Mouse (Mus musculus) liver, embryonic 11.5 days (tissue): ENCODE data around the gene Rps3a1. TPM values are rescaled to one million over a fixed set of nuclear protein-coding genes. Genes with fewer than 3 reads are reported as not detected.

Experiments
- ATAC-seq: fragments of 200-750 bp; cut with Nextera tagmentation; replicated peaks from 2 replicates; pipeline ENCODE4 v1.8.0; 2017; ENCODE audit warnings: moderate number of reproducible peaks, mild to moderate bottlenecking, moderate TSS enrichment, moderate library complexity; ENCODE audit not compliant: low FRiP score
- DNase-seq: peaks from one replicate; pipeline ENCODE4 v3.0.0-alpha.2; 2017; ENCODE audit warnings: low spot score
- H3K27ac ChIP-seq: fragments of 300-500 bp; sonication (generic); 2 replicates; pipeline ENCODE4 v1.5.1; 2014; ENCODE audit warnings: mild to moderate bottlenecking, low read depth, low read length, control low read depth
- H3K27me3 ChIP-seq: fragments of 300-500 bp; sonication (generic); replicated peaks from 2 replicates; pipeline ENCODE4 v1.6.1; 2014; ENCODE audit warnings: low read length, mixed read lengths; ENCODE audit not compliant: control insufficient read depth, insufficient read depth
- H3K36me3 ChIP-seq: fragments of 300-500 bp; sonication (generic); 2 replicates; pipeline ENCODE4 v1.6.1; 2014; ENCODE audit warnings: mild to moderate bottlenecking, low read length, moderate library complexity, mixed read lengths; ENCODE audit not compliant: control insufficient read depth, insufficient read depth
- H3K4me1 ChIP-seq: fragments of 300-500 bp; sonication (generic); replicated peaks from 2 replicates; pipeline ENCODE4 v1.6.1; 2014; ENCODE audit warnings: low read length, mixed read lengths; ENCODE audit not compliant: control insufficient read depth, insufficient read depth
- H3K4me2 ChIP-seq: fragments of 300-500 bp; sonication (generic); 2 replicates; pipeline ENCODE4 v1.6.1; 2014; ENCODE audit warnings: mild to moderate bottlenecking, control low read depth, moderate library complexity
- H3K4me3 ChIP-seq: fragments of 300-500 bp; sonication (generic); 2 replicates; pipeline ENCODE4 v1.5.1; 2014; ENCODE audit warnings: low read depth, low read length, control low read depth
- H3K9ac ChIP-seq: fragments of 300-500 bp; sonication (generic); 2 replicates; pipeline ENCODE4 v1.6.1; 2014; ENCODE audit warnings: low read depth, low read length, control low read depth
- H3K9me3 ChIP-seq: fragments of 300-500 bp; sonication (generic); 2 replicates; pipeline ENCODE4 v1.6.1; 2016; ENCODE audit warnings: low read length, inconsistent platforms, mixed read lengths; ENCODE audit not compliant: control insufficient read depth
- WGBS: fragments of 180-500 bp; shearing (Covaris S2); extraction: QIAGEN DNeasy Blood & Tissue Kit; methylation state at CpG from one replicate; pipeline ENCODE4 v1.1.7; 2014; 5-methylcytosine and 5-hydroxymethylcytosine counted together
- polyA plus RNA-seq: library from polyadenylated mRNA; unstranded; fragments of >200 nt; fragmentation: Nextera tagmentation; extraction: Ambion mirVana; gene quantifications from 2 replicates; pipeline ENCODE4 v1.2.1, GENCODE M21; 2014

Rps3a1 gene
- polyA plus RNA-seq, 1 experiment from 2014 or later: 1,639 TPM

DNA sequence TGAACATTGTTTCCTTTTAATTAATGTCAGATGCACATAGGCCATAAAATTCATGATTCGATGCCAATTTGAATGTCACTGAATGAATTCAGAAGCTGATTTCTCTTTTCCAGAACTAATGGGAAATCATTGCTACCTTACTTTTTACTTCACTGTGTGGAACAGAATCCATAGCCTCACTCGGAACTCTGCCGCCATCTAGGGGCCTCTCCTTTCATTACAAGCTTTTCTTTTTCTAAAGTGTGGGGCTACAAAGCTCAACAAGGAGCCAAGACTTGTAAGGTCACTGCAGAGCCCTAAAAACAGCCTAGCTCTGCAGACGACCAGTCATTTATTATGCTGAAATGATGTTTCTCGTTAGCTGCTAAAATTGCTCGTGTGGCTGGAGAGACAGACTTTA lies 12.7 kb downstream of the Rps3a1 start:
- ATAC-seq: no peak
- no peaks in the 10 kb centered on the region for H3K4me1 ChIP-seq
- H3K4me2 ChIP-seq: no peak overlapping the region
- no peak overlapping the region for H3K9ac ChIP-seq
- H3K4me3 ChIP-seq: no peak overlapping the region
- peak; percentile 57 for DNase-seq
- H3K9me3 ChIP-seq: no peaks in the 10 kb centered on the region
- H3K27ac ChIP-seq: no peak overlapping the region
- H3K36me3 ChIP-seq: no peaks in the 10 kb centered on the region
- 7% methylated on average over 6 of the region's 6 CpGs for WGBS
- no peaks in the 10 kb centered on the region for H3K27me3 ChIP-seq

DNA sequence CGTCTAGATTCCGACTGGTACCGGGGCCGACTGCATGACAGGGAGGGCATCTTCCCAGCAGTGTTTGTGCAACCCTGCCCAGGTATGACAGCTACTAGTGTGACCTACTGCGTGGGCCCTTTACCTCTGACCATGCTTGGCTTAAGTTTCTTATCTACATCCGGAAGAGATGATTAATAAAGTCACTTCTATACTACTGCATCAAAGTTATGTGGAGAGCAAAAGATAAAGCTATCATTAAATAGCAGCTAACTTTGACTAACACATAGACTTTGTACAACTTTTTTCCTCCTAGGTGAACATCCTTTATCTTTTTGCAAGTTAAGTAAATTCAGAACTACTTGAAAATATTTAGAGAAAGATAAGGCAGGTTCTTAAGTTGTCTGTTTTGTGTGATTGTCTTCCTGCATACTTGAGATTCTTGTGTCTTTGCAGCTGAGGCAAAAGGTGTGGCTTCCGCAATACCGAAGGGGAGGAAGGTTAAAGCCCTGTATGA lies 19.2 kb downstream of the Rps3a1 start:
- H3K4me3 ChIP-seq: no peak overlapping the region
- H3K9ac ChIP-seq: no peak overlapping the region
- no peaks in the 10 kb centered on the region for H3K9me3 ChIP-seq
- peaks cover 7% of the 10 kb centered on the region for H3K36me3 ChIP-seq
- H3K27ac ChIP-seq: no peak overlapping the region
- ATAC-seq (0 out of 2 replicates have a peak, but pooled peaks have one; percentile 5), DNase-seq (no peak)
- H3K4me1 ChIP-seq: no peaks in the 10 kb centered on the region
- WGBS: 69% methylated on average over 8 of the region's 8 CpGs
- H3K4me2 ChIP-seq: no peak overlapping the region
- H3K27me3 ChIP-seq: no peaks in the 10 kb centered on the region

DNA sequence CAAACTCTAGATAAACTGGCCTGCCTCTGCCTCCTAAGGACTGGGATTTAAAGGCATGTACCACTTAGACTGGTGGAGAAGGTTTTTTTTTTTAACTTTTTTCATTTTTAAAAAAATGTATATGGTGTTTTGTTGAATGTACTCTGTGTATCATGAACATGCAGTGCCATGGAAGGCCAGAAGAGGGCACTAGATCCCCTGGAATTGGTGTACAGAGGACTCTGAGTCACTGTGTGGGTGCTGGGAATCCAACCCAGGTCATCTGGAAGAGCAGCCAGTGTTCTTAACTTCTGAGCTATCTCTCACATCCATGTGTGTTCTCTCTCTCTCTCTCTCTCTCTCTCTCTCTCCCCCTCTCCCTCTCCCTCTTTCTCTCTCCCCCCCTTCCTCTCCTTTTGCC lies 20.3 kb downstream of the Rps3a1 start:
- H3K27me3 ChIP-seq: no peaks in the 10 kb centered on the region
- no peak overlapping the region for H3K9ac ChIP-seq
- H3K4me1 ChIP-seq: no peaks in the 10 kb centered on the region

DNA sequence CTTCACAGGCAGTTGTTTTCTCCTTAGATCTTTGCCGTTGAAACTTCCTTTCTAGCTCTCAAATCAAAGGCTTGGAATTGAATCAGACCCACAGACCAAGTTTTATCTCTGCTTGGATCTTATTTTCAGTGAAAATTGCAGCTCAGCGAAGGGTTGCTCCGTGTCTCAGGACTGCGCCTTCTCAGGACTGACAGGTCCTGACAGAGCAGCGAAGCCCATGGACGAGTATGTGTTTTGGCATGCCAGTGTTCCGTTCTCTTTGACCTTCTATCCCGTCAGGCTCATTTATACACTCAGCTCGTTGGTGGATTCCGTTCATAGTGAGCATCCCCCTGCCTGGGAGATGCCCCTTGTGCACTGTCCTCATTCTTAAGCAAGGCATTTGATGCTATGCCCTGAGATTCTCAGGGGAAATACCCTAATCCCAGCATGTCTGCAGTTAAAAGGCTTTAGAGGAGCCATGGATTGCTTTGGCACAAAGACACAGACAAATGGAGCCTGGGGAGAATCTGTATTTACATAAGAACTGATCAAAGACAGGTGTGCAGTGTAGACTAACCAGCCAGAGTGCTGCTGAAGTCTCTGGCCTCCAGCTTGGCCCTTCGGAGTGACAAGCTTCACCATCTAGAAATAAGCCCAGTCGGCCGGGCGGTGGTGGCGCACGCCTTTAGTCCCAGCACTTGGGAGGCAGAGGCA lies 23.1 kb downstream of the Rps3a1 start:
- H3K27me3 ChIP-seq: no peaks in the 10 kb centered on the region
- DNase-seq (no peak), ATAC-seq (no peak)
- H3K4me3 ChIP-seq: no peak overlapping the region
- no peak overlapping the region for H3K4me2 ChIP-seq
- peaks cover 4% of the 10 kb centered on the region; the same call in 1 of the 2 replicates for H3K9me3 ChIP-seq
- H3K9ac ChIP-seq: no peak overlapping the region
- no peaks in the 10 kb centered on the region for H3K4me1 ChIP-seq
- WGBS: 76% methylated on average over 16 of the region's 16 CpGs
- no peak overlapping the region for H3K27ac ChIP-seq
- peaks cover 14% of the 10 kb centered on the region for H3K36me3 ChIP-seq

More for the DNA sequence above, 20.3 kb downstream of the Rps3a1 start:
- Histone ChIP-seq H3K4me2 (no peak overlapping the region), H3K36me3 (peaks cover 7% of the 10 kb centered on the region), H3K9me3 (no peaks in the 10 kb centered on the region), H3K27ac (no peak overlapping the region), H3K4me3 (no peak overlapping the region)
- ATAC-seq: no peak
- no peak for DNase-seq

DNA sequence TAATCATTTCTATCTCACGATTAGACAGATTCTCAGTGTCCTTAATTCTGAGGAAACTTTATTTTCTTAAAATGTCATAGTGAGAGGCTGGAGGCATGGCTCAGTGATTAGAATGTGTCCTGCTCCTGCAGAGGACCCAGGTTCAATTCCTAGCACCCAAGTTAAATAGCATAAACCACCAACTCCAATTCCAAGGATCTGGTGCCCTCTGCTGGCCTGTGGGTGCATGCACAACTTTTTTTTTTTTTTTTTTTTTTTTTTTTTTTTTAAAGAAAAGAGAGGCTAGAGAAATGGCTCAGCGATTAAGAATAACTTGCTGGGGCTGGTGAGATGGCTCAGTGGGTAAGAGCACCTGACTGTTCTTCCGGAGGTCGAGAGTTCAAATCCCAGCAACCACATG lies 25.6 kb downstream of the Rps3a1 start:
- H3K27me3 ChIP-seq: no peaks in the 10 kb centered on the region
- H3K9me3 ChIP-seq: peaks cover 4% of the 10 kb centered on the region; the same call in 1 of the 2 replicates
- H3K27ac ChIP-seq: no peak overlapping the region
- H3K36me3 ChIP-seq: peaks cover 10% of the 10 kb centered on the region
- H3K4me1 ChIP-seq: 0 out of 2 replicates have a peak, but pooled peaks cover 2% of the 10 kb centered on the region
- no peak overlapping the region for H3K4me2 ChIP-seq
- 87% methylated on average over 4 of the region's 4 CpGs for WGBS
- H3K4me3 ChIP-seq: no peak overlapping the region
- no peak for ATAC-seq
- DNase-seq: no peak
- no peak overlapping the region for H3K9ac ChIP-seq

DNA sequence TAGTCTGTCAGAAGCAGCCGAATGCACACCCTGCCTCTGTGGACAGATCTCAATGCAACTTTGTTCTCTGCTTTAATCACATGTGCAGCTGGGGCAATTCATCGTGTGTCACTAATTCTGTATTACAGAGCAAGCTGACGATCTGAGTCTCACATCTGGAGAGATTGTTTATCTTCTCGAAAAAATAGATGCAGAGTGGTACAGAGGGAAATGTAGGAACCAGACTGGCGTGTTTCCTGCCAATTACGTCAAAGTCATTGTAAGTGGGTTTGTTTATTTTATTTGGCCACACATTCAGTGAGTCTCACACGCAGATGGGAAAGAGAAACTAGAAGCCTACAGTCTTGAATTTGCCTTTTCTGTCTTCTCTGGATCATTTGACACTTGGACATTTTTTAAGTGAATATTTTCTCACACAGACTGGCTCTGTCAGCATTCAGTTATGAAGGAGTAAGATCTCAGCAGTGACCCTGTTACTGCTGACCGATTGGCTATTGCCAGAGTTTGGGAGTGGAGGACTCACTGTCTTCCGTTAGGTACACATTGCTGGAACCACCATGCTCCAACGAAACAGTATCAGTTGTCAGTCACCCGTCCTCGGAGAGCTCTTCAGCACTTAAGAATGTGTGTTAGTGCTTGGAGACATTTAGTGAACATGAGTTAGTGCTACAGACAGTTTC lies 27.7 kb downstream of the Rps3a1 start:
- peaks cover 6% of the 10 kb centered on the region for H3K4me1 ChIP-seq
- no peak for DNase-seq
- H3K27me3 ChIP-seq: no peaks in the 10 kb centered on the region
- no peak overlapping the region for H3K4me3 ChIP-seq
- no peak for ATAC-seq
- no peak overlapping the region for H3K4me2 ChIP-seq
- H3K9me3 ChIP-seq: peaks cover 4% of the 10 kb centered on the region; the same call in 1 of the 2 replicates
- no peak overlapping the region for H3K27ac ChIP-seq
- peaks cover 7% of the 10 kb centered on the region for H3K36me3 ChIP-seq
- 75% methylated on average over 12 of the region's 12 CpGs for WGBS
- H3K9ac ChIP-seq: no peak overlapping the region

DNA sequence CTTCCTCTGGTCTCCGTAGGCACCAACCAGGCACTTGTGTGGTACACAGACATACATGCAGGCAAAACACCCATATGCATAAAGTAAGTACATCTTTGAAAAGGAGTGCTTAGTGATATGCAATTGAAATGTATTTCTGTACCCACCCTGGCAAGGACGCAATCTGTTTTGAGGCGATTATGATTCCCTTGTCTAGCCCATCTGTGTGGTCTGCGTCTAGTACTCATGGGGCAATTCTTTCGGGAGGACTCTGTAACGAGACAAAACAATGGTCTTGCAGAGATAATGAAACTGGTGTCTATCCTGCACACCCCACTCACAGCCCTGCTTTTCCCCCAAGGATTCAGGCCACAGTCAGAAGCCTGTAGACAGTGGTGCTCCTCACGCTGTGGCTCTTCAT lies 29.7 kb downstream of the Rps3a1 start:
- DNase-seq (no peak), ATAC-seq (no peak)
- H3K36me3 ChIP-seq: peaks cover 7% of the 10 kb centered on the region
- 68% methylated on average over 7 of the region's 7 CpGs for WGBS
- H3K4me1 ChIP-seq: peaks cover 13% of the 10 kb centered on the region
- H3K27ac ChIP-seq: no peak overlapping the region
- H3K27me3 ChIP-seq: no peaks in the 10 kb centered on the region
- no peak overlapping the region for H3K9ac ChIP-seq
- H3K4me3 ChIP-seq: no peak overlapping the region
- H3K4me2 ChIP-seq: no peak overlapping the region
- H3K9me3 ChIP-seq: peaks cover 4% of the 10 kb centered on the region; the same call in 1 of the 2 replicates

DNA sequence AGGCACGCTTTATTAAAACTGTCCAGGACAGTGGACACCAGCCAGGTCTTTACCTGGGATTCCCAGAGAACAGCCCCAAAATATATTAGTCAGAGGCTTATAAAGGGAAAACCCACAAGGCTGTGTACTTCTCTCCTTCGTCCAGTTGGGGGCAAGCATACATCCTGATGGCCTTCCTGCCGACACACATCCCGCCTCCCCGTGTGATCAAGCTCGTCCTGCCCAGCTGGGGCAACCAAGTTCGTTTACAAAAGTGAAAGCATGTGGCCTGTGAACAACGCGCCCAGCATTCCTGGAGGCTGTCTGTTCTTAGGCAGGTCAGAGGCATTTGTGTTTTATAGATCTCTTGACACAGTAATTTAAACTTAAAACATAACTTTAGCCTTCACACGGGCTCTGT lies 32.4 kb downstream of the Rps3a1 start:
- Histone ChIP-seq H3K9ac (peak overlapping the region; percentile 35), H3K36me3 (no peaks in the 10 kb centered on the region), H3K4me2 (peak overlapping the region; percentile 53), H3K4me3 (no peak overlapping the region), H3K27ac (peak overlapping the region; percentile 81), H3K9me3 (no peaks in the 10 kb centered on the region), H3K27me3 (no peaks in the 10 kb centered on the region), H3K4me1 (peaks cover 13% of the 10 kb centered on the region)
- DNase-seq (peak; percentile 43), ATAC-seq (peak; percentile 64)
- WGBS: 16% methylated on average over 10 of the region's 10 CpGs
